Mouse (Mus musculus) liver, embryonic 14.5 days (tissue): ENCODE data around the gene Plac8.

ENCODE experiments used
- CTCF ChIP-seq: IDR thresholded peaks from 2 replicates; pipeline ENCODE4 v1.5.1; 2016; ENCODE audit warnings: antibody characterized with exemption, low read depth, control low read depth
- EP300 ChIP-seq: IDR thresholded peaks from 2 replicates; pipeline ENCODE4 v1.6.1; 2016; ENCODE audit warnings: antibody characterized with exemption, low read depth

GRCm38 (mm10) chr5:100601864-100602263, 29.8 kb upstream of the Plac8 start:
- TF ChIP-seq CTCF (no peak), EP300 (no peak)
